Mouse (Mus musculus) right cerebral cortex, postnatal 10 days (tissue): ENCODE data around the gene Gm4969.

Experiments used
- DNase-seq, 2 experiments: peaks; one replicate each; pipeline ENCODE4 v3.0.0; 2021; ENCODE audit warnings: low spot score in 2 of 2

Gm4969 gene

DNA sequence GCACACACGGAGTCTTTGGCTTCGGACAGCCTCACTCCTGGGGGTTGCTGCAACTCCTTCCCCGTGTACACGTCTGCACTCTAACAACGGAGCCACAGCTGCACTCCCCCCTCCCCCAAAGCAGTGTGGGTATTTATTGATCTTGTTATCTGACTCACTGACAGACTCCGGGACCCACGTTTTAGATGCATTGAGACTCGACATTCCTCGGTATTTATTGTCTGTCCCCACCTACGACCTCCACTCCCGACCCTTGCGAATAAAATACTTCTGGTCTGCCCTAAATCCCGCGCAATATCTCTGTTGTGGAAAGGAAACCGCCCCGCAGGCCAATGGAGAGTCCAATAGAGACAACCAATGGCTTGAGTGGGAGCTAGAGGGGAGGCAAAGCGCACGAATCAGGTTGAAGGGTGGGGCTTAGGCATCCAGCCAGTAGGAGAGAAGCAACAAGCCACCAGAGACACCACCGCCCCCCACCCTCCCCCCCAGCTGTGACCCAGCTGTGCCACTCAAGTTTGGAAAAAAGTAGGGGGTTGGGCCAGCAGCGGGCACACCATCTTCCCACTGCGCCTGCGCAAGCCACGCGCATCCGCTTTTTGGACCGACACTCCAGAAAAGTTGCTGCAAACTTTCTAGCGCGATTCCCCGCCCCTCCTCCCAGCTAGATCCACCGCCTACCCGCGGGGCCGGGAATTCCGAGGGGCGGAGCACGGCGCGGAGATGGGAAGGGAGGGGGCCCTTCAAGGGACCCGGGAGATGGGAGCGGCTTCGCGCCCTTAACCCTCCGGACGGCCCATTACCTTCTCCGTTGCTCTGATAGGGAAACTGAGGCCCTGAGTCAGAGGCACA is 24.4 kb downstream of the Gm4969 start:
- peak; percentile 94 for DNase-seq

DNA sequence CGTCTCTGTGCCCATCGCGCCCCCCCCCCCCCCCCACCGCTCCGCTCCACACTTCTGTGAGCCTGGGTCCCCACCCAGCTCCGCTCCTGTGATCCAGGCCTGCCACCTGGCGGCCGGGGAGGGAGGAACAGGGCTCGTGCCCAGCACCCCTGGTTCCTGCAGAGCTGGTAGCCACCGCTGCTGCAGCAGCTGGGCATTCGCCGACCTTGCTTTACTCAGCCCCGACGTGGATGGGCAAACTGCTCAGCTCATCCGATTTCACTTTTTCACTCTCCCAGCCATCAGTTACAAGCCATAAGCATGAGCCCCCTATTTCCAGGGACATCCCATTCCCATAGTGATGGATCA is 25.0 kb downstream of the Gm4969 start:
- peak; percentile 75 to 81 for DNase-seq

DNA sequence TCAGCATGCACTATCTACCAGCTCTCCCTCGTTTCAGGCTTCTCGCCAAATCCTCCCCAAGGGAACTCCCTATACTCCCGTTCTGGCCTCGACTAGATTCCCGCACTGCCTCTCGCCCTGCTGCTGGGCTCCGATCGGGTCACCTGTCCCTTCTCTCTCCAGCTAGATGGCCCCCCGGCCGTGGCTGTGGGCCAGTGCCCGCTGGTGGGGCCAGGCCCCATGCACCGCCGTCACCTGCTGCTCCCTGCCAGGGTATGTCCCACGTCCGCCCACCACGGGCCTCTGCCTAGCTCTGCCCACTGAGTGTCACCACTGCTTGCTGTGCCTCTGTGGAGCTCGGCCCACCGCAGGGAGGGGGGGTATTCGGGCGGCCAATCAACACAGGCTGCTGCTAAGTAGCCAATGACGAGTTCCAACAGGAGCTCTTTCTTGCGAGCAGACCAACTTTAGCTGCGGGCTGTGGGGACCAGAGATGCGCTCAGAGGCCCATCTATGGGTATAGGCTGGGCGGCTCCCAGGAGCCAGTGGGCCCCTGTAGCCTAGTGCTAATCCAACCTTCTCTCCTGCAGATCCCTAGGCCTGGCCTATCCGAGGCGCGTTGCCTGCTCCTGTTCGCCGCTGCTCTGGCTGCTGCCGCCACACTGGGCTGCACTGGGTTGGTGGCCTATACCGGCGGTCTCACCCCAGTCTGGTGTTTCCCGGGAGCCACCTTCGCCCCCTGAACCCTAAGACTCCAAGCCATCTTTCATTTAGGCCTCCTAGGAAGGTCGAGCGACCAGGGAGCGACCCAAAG is 25.6 kb downstream of the Gm4969 start:
- DNase-seq = peak; percentile 74

DNA sequence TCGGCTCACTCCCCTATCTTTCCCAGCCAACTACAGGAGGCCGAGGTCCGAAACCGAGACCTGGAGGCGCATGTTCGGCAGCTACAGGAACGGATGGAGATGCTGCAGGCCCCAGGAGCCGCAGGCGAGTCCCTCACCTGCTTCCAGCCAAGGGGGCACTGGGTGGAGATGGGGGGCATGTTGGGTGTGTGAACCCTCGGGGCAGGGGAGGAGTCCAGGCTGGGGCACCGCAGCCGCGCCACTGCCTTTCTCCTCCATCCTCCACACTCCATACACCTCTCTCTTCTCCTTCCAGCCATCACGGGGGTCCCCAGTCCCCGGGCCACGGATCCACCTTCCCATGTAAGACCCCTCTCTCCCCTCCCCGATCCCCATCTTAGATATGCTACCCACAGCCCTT is 26.3 kb downstream of the Gm4969 start:
- no peak for DNase-seq

DNA sequence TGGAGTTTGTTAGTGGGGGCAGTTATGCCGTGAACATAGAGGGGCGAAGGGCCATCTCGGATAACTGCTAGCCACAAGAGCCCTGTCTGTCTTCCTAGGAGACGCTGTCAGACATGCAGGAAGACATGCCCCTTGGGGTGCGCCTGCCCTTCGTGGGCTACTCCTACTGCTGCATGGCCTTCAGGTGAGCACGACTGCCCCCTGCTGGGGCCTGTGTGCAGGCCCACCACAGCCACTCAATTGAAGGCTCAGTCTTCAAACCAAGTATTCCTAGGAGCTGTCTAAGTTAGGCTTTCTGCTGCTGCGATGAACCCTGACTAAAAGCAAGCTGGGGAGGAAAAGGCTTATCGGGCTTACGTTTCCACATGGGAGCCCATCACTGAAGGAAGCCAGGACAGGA is 29.4 kb downstream of the Gm4969 start:
- peak; percentile 56 to 70 for DNase-seq

DNA sequence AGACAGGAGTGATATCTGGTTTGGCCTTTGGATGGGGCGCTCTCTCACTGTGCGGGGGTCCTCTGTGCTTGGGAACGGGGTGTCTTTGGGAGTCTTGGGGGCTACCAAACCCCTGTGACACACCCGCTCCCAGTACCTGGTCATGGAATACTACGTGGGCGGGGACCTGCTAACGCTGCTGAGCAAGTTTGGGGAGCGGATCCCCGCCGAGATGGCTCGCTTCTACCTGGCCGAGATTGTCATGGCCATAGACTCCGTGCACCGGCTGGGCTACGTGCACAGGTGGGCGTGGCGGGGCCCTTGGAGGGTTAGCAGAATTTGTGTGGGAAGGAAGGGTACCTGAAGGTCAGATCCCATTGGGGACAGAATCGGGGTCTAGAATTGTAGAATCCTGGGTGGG is 31.4 kb downstream of the Gm4969 start:
- no peak for DNase-seq

DNA sequence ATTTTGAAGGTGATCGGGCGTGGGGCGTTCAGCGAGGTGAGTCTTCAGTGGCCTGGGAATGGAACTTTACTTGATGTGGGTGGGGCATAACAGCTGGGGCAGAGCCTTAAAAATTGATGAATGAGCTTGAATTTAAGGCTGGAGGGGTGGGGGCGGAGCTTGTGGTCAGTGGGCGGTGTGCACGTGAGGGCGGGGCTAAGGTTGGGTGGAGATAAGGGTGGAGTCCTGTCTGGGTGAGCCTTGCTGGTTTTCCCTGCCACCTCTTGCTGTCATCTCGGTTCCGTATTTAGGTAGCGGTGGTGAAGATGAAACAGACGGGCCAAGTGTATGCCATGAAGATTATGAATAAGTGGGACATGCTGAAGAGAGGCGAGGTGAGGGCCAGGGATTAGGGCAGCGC is 32.1 kb downstream of the Gm4969 start:
- DNase-seq = no peak

DNA sequence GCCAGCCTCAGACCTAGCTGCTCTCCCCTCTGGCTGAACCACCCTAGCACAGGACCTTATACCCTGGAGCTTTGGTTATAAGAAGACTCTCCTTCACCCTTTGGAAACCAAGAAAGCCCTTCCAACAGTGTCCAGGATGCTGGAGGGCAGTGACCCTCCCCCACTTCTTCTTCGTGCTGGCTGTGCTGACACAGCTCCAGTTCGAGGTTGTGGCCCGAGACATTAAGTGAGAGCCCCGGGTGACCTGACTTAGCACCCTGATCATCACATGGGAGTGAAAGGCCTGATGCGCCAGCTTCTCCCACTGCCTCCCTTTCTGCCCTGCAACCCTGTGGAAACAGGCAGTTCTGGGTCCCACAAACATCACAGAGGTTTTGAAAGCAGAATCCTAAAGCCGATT is 32.7 kb downstream of the Gm4969 start:
- no peak for DNase-seq

DNA sequence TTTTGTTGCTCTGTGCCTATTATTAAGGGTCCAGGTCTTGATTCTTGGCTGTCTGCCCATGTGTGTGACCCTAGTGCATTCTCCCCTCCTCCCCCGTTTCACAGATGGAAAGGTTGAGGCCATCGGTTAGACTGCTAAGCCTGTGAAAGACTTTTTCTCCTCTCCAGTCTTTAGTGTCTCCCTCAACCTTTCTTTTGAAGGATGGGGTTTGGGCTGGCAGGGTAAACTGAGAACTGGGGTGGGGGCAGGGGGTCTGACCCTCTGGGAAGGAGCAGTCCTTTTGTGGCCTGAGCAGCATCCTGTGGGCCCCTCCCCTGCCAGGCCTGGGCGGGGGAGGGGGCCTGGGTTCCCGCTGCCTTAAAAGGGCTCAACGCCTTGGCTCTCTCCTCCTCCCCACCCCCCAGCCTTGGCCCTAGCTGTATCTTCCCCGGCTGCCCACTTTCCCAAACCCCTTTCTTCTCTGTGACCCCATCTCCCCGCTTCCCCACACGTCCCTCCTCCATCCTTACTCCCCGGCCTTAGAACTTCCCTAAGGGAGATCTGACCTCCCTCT is 33.2 kb downstream of the Gm4969 start:
- DNase-seq = no peak

DNA sequence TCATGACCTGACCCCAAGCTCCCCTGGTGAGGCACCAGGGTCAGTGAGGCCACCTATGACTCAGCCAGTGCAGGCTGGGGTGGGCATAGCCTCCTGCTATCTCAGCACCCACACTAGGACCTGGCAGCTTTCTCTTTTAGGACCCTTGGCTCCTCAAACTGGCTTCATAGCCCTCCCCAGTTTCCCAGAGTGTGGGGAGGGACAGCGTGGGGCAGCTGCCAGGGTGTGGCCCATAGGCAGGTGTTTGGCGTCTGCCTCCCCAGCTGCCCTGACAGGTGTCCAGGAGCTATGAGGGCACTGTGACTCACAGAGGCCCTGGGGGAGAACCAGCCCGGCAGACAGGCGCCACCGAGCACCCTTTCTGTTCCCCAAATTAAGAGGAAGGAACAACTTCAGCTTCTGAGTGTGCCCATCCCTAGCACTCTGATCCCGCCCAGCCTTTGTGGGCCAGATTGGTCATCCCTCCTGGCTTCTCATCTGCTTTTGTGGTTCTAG is 33.8 kb downstream of the Gm4969 start:
- no peak for DNase-seq

DNA sequence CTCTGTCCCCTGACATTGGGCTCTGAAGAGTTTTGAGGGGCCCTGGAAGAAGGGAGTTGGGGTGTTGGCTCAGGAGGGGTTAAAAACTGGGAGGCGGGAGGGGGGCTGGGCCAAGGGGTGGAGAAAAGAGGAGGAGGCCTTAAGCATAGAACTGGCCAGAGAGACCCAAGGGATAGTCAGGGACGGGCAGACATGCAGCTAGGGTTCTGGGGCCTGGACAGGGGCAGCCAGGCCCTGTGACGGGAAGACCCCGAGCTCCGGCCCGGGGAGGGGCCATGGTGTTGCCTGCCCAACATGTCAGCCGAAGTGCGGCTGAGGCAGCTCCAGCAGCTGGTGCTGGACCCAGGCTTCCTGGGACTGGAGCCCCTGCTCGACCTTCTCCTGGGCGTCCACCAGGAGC is 34.5 kb downstream of the Gm4969 start, which contains the start of gene Dmpk:
Gene Dmpk (plus strand): TSS at position 149 of the 400 bp plus-strand sequence.
- DNase-seq = no peak

DNA sequence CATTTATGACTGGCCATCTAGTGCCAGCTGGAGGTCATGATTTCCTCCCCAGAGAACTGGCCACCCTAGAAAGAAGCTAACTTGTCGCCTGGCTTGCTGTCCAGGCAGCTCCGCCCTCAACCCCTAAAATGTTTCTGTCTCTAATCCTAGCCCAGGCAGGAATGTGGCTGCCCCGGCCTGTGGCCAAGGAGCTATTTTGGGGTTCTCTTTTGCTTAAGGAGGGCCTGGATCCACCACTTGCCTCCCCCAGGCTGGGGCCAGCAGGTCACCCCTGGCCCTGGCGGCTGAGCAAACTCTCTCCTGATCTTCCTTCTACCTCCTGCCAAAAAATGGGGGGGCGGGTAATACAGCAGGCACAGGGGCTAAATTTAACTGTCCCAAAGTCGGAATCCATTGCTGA is 35.1 kb downstream of the Gm4969 start:
- no peak for DNase-seq

DNA sequence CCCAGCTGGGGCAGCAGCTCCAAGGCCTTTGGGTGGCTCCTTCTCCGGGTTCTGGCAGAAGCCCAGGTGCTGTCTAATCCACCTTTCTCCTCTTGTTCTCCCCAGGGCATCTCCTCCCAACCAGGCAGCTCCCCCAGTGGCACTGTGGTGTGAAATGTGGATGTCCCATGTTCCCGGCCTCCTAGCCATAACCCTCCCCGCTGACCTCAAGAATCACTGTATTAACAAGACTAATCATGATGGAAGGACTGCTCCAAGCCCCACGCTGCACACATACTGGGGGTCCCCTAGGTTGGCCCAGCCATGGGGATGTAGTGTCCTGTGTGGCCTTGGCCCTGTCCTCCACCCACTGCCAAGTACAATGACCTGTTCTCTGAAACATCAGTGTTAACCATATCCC is 36.0 kb downstream of the Gm4969 start:
- DNase-seq = no peak

DNA sequence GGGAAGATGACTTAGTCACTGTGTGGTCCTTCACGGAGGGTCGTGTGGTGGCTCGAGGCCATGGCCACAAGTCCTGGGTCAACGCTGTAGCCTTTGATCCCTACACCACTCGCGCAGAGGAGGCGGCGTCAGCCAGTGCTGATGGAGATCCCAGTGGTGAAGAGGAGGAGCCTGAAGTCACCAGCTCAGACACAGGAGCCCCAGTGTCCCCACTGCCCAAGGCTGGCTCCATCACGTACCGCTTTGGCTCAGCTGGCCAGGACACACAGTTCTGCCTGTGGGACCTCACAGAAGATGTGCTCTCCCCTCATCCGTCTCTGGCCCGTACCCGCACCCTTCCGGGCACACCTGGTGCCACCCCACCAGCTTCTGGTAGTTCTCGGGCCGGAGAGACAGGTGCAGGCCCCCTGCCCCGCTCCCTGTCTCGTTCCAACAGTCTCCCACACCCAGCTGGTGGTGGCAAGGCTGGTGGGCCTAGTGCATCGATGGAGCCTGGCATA is 37.7 kb downstream of the Gm4969 start:
- DNase-seq = no peak

DNA sequence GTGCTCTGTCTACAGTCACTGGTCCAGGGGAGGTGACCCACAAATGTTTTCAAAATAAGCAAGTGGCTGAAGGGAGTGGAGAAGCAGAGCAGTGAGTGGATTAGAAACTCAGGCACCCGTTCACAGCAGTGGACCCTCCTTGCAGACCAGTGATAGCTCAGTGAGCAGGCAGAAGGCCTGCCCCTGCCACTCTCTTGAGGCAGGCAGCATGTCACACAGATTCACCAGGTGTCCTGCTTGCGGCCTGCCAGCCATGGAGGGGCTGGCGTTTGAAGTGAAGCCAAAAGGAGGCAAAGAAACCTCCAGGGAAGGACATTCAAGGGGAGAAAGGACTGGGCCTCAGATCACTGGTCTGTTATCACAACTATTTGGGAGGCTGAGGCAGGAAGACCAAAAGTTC is 39.4 kb downstream of the Gm4969 start:
- no peak for DNase-seq

DNA sequence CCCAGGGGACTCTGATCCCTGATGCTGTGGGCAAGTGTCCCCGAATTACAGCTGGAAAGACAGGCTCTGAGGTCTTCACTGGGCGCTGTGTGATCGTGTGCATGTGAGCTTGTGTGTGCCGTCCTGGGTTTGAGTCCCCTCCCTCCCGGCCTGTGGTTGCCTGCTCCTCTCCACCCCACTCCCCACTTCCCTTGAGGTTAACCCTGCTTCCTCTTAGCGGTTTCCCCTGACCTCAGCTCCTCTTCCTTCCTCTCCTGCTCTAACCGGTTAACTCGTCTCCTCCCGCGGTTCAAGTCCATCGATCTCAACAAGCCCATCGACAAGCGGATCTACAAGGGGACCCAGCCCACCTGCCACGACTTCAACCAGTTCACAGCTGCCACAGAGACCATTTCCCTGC is 40.4 kb downstream of the Gm4969 start:
- peak; percentile 43 to 51 for DNase-seq

DNA sequence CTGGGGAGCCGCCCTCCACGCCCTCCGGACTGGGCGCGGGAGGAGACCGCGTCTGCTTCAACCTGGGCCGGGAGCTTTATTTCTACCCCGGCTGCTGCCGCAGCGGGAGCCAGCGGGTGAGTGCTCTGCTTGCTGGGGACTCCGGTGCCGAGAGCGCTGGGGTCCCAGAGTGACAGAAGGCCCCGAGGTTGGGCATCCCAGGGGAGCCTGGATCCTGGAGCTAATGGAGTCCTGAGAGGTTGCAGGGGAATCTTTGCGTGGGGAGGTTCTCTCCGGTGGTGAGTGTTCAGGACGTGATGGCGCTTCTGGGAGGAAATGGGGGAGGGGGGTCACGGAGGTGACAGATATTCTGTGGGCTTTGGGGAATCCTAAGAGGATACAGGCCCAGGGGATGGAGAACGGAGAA is 41.6 kb downstream of the Gm4969 start:
- peak; percentile 43 to 55 for DNase-seq

DNA sequence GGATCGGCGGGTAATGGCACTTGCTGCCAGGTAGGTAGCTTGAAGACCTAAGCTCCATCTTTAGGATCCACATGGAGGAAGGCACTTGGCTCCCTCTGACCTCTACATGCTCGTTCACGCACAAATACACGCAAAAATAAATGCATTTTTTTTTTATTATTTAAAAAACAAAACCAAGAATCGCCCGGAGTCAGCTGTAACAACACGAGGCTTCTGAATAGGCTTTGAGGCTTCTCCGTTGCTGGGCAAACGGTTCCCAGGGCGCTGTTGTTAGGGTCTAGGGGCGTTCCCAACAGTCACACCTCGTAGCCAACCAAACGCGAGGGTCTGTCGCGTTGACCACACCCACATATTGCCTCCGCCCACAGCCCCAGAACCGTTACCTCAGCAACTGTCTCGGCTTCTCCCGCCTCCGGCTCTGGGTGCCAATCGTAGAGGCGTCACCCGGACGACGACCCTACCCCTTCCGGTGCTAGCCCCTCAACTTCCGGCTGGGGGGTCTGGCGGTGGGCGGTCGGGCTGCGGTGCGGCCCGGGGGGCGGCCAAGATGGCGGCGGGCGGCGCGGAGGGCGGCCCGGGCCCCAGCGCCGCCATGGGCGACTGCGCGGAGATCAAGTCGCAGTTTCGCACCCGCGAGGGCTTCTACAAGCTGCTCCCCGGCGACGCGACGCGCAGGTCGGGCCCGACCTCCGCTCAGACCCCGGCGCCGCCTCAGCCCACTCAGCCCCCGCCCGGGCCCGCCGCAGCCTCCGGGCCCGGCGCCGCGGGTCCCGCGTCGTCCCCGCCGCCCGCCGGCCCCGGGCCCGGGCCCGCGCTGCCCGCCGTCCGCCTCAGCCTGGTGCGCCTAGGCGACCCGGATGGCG is 42.2 kb downstream of the Gm4969 start, which contains the start of gene Dmwd:
Gene Dmwd (plus strand): TSS at position 505 of the 863 bp plus-strand sequence.
- peak; percentile 99 for DNase-seq

DNA sequence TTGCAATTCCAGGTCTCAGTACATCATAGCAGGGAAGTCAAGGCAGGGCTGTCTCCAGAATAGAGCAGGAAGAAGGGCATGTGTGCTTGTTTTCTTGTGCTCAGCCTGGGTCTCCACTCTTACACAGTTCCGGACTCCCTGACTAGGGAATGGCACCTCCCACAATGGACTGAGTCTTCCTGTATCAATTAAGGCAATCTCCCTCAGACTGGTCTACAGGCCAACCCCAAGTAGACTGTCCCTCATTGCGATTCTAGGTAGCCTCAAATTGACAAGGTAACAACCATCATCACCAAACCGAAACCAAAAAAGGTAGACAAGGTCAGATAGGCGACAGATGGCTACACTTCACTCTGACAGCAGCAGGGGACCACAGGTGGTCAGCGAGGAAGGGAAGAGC is 42.9 kb downstream of the Gm4969 start:
- no peak for DNase-seq

DNA sequence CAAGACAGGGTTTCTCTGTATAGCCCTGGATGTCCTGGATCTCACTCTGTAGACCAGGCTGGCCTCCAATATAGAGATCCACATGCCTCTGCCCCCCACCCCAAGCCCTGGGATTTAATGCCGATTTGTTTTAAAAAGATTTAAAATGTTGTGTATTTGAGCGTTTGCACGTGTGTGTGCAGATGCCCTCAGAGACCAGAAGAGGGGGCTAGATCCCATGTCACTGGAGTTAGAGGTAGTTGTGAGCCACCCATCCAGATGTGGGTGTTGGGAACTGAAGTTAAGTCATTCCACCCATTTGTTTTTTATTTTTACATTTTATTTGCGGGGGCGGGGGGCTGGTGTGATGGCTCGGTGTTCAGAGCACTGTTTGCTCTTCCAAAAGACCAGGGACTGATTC is 43.7 kb downstream of the Gm4969 start:
- DNase-seq = peak in 1 of 2 experiments; percentile 18

DNA sequence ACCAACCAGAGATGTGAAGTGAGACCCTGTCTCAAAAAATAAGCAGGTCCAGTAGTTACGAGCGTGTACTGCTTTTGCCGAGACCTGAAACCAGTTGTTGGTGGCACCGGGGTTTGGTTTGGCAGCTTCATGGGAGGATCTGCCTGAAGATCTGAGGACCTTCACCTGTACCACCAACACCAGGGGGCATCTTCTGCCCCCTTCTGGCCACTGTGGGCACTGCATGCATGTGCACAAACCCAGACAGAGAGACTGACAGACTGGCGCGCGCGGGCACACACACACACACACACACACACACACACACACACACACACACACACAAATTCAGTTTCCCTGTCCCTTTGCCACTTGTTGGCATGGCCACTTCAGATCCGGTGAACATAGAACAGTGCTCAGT is 44.7 kb downstream of the Gm4969 start:
- DNase-seq = peak in 1 of 2 experiments; percentile 47
